Mouse (Mus musculus) T-cell, adult 2 months (primary cell): Measurements from ENCODE around the gene Sema6d.

ENCODE experiments used
- DNase-seq: peaks from one replicate; pipeline ENCODE4 v3.0.0; 2022; ENCODE audit warnings: low spot score

The Sema6d gene

DNA sequence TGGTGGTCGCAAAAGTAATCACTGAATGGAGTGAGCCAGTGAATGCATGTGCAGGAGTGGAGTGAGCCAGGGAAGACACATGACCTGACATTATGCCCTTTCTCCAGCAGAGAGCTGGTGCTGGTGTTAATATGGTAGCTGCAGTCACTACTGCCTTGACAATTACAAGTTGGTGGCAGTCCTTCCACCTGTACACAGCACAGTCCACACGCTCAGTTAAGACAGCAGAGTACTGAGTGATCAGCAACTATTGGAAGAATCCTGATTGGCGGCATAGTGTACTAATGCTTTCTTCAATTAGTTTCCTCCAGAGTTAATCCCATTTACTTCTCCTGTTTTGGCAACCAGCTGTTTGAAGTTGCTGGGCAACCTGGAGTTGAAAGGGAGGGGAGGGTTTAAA is 81.9 kb downstream of the Sema6d start:
- DNase-seq: no peak

GRCm38 (mm10) chr2:124176265-124176664 is 86.5 kb downstream of the Sema6d start:
- no peak for DNase-seq

DNA sequence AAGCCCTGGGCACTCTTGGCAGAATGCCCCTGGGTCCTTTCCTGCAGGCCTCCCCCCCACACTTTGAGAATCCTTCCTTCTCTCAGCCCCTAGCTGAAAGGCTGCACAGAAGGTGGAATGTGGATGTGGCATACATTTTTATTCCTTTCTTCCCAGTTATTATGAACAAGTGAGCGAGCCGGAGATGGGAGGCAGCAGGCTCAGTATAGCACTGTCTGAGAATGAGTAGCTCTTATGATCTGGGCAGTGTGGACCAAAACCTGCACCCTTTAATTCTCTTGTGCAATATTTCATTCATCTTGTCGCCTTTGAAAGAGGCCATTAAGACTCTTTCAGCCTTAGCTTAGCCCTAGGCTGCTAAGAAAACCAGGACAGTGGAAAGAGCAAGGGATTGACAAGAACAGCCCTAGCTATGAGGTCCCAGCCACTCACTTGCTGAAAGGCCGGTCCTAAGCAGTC is 87.0 kb downstream of the Sema6d start:
- no peak for DNase-seq

DNA sequence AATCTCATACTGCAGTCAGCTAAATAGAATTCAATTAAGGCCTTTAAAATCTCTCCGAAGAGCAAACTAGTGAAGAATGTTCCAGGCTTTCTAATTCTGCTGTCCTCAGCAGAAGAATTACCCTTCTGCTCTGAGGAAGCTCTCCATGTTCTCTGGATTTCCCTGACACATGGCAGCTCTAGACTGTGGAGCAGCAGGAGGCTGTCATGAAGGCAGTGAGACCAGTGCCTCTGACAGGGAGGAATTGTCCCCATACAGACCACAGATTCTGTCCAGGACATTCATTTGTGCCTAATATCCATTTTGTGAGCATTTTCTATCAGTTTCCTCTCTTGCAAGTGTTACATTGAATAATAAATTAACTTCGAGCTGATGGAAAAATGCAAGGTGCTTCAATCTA is 99.5 kb downstream of the Sema6d start:
- DNase-seq: no peak

DNA sequence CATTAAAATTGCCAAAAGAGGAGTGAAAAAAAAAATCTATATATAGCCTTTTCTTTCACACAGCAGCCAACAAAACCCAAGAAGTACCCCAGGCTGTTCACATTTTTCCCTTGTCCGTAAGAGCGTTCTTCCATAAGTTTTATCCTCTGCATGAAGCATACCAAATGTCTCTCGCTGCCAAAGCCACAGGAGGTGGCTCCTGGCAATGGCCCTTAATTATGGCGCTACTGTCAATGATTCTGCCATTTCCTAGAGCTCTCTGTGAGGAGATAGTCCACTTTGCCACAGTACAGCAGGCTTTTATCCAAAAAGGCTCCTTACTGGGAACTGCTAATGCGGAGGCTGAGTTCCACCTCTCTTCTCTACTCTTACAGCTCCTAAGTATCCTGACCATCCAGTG is 104.3 kb downstream of the Sema6d start:
- no peak for DNase-seq

GRCm38 (mm10) chr2:124201493-124201892 is 111.7 kb downstream of the Sema6d start:
- DNase-seq: no peak

DNA sequence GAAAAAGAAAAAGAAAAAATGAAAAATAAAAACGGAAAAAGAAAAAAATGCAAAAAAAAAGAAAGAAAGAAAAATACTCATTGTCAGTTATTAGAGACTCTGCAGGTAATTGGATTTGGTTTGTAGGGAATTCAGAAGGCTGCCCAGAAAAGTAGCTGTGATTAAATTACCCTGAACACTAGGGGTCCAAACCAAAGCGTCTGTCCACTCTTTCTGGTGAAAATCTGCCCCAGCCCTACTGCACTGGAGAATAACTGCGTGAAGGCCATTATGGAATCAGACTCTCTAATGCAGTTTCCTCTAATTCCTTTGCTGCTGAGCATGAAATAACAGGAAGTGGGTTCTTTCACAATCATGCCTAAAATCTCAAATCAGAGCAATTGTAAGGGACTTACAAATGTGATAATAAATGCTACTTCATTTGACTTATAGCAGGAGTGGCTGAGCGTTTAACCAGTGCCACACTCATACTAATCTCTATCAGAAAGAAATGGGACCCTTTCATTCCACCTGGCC is 112.8 kb downstream of the Sema6d start:
- no peak for DNase-seq

DNA sequence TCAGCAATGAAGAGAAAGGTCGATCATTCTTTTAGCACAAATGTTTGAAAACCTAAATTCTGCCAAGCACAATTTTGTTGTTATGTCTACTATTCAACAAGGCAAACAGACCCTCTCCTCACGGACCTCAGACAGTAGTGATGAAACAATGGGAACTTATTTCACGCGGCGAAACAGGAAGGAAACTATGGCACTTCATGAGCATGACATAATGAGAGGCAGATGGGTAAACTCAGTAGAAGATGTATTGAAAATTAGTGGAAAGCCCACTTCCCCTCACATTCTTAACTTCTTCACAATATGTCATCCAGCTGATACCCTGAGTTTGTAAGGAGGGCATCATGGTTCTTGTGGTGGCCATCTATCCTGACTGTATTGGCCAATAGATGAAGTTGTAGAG is 116.0 kb downstream of the Sema6d start:
- no peak for DNase-seq

DNA sequence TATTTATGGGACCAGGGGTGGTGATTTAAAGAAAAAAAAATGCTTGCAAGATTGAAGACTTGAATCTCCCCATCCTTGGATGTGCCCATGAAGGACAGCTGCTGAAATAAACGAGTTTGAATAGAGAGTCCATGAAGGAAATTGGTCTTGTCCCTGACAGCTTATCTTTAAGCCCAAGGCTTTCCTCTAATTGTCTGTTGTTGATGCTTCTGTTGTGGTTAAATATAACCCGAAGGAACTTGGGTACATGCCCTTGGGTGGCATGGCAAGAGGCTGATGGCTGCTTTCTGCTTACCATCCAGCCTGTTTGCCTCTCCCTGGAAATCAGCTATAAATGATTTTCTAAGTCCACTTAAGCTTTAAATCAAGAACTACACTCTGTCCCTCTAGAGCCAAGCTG is 118.5 kb downstream of the Sema6d start:
- DNase-seq: no peak

GRCm38 (mm10) chr2:124223559-124223958 is 133.8 kb downstream of the Sema6d start:
- no peak for DNase-seq

- no peak for DNase-seq
These were observed 134.6 kb downstream of the Sema6d start for GRCm38 (mm10) chr2:124224328-124224727.

- DNase-seq: no peak
These were observed 145.0 kb downstream of the Sema6d start for GRCm38 (mm10) chr2:124234636-124235221.

GRCm38 (mm10) chr2:124235237-124236055 is 145.7 kb downstream of the Sema6d start:
- no peak for DNase-seq

GRCm38 (mm10) chr2:124236831-124237230 is 147.1 kb downstream of the Sema6d start:
- no peak for DNase-seq

DNA sequence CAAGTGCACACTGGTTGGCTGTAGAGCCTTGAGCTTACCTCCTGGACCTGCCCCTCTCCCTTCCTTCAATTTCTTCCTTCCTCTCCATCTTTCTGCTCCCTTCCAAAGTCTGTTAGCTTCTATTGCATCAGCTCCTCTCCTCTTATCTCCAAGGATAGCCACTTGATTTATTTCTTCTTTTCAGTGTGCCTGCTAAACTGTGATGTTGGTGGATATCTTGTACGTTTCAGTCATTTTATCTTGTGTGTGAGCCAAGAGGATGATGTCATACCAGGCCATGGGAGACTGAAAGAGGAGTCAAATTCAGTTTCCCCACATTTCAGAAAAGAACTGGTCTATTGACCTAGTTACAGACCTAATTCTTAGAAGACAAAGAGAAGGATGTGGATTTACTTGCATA is 153.8 kb downstream of the Sema6d start:
- no peak for DNase-seq

GRCm38 (mm10) chr2:124244543-124245245 is 154.9 kb downstream of the Sema6d start:
- no peak for DNase-seq

- DNase-seq: no peak
These were observed 168.3 kb downstream of the Sema6d start for GRCm38 (mm10) chr2:124258108-124258507.

DNA sequence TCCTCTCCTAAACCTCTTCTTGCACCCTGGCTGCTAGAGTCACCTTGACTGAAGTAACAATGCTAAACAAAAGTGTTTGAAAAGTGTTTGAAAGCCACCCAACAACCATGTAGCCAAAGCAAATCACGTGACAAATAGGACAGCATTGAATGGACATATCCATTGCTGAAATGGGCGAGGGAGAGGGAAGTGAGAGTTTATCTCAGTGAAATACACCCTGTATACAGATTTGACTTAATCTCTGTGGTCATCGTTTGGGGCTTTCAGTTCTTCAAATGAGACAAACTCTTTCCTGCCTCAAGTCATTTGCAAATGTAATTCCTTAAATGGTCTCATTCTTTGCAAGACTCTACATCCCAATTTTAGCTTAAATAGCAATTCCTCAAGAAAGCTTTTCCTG is 174.5 kb downstream of the Sema6d start:
- no peak for DNase-seq

DNA sequence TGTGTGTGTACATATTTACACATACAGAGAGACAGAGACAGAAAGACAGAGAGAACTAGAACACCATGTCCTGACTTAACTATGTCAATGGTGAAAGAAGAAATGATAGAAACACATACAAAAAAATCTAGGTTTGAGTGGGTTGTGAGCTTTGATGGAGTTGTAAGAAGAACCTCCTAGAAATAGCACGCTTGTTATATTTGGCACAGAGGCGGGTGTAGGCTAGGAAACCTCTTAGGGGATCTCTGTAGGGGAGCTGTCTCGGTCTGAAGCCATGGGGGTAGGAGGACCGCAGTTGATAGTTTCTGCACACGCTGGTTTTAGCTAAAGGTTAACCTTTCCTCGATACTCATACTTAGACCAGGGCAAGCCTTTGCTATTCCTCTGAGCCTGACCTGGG is 181.4 kb downstream of the Sema6d start:
- no peak for DNase-seq

GRCm38 (mm10) chr2:124277492-124277891 is 187.7 kb downstream of the Sema6d start:
- no peak for DNase-seq

DNA sequence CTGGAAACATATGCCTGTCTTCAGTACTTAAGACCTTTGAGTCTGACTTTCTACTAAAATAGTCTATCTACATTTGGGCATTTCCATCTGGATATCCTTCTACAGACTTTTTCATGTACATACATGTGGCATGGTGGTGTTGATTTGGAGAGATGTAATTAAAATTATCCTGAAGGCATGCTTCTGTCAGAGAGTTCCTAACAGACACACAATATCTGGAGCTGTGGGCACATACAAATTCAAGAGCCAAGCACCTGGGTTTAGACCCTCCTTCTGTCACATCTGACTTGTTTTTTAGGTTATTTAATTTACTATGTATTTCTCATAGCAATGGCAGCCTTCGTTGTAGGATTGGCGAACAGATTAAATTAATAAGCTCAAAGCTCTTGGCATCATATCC is 195.3 kb downstream of the Sema6d start:
- no peak for DNase-seq

DNA sequence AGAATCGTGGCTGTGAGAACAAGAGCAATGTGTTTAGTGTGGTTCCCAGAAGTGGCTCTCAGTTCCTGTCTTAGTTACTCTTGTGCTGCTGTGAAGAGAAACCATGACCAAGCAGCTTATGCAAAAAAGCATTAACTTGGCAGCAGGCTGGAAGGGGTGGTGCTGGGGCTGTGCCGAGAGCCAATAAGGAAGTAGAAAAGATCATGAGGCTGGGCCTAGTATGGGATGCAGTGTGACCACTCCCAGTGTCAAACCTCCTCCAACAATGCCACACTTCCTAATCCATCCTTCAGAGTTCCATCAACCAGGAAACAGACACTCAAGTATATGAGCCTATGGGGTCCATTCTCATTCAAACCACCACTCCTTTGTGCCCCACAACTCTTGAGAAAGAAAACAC is 199.6 kb downstream of the Sema6d start:
- DNase-seq: no peak

- no peak for DNase-seq
These were observed 201.4 kb downstream of the Sema6d start for GRCm38 (mm10) chr2:124291145-124291544.
